Mouse (Mus musculus): ENCODE measurements around the gene Capza2. TPM values are rescaled to one million over a fixed set of nuclear protein-coding genes. Genes with fewer than 3 reads are reported as not detected.
"Not testable (repeated sequence)": the region's sequence is repeated elsewhere in the genome, so short reads cannot be mapped to it uniquely, and the experiment has no call there.

The Capza2 gene
- polyA plus RNA-seq, 1 experiment from 2014 or later, result 192 TPM

DNA sequence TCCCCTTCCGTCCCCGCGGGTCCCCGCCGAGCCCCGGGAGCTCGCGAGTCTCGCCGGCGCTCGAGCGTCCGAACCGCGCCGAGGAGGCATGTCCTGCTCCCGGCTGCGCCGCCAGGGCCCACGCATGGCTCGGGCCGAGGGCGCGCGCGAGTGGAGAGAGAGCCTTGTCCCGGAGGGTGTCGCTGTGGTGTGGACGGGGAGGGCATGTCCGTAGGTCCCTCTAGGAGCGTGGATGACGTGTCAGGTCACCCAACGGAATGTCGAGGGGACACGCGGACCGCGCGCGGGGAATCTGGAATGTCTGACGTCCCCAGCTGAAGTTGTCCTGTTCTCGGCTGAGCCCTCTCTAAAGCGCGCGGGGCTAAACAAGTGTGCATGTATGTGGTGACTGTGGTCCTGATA is 58.5 kb downstream of the Capza2 start:
- Histone ChIP-seq H3K27ac (peak overlapping the region; percentile 98), H3K4me3 (peak overlapping the region; percentile 86), H3K27me3 (ENCODE audit: low read depth, poor library complexity, severe bottlenecking) (no peaks in the 10 kb centered on the region), H3K4me1 (peaks cover 4% of the 10 kb centered on the region; the same call in 1 of the 2 replicates), H3K9me3 (replicated peaks) (no peaks in the 10 kb centered on the region), H3K36me3 (peaks cover 13% of the 10 kb centered on the region)
- under 1% methylated on average over 46 of the region's 46 CpGs for WGBS
- DNase-seq (ENCODE audit: low spot score), result peak; percentile 78

DNA sequence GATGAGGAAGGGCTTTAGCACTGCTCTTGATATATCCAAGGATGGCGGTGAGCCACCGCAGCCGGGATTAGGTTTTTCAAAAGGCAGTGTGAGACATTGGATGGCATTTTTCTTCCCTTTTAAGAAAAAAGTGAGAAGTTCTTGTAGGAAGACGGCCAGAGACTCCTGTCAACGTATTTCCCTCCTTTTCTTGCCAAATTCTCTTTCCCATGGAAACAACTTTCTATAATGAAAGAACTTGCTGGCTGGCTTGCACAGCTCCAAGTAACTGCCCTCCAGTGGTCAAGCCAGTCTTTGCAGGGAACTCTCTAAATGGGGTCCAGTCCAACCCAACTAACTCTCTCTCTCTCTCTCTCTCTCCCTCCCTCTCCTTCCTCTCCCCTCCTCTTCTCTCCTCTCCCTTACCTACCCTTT is 60.3 kb downstream of the Capza2 start:
- H3K27me3 ChIP-seq (ENCODE audit: low read depth, poor library complexity, severe bottlenecking), result no peaks in the 10 kb centered on the region
- H3K9me3 ChIP-seq (replicated peaks), result no peaks in the 10 kb centered on the region
- no peak overlapping the region for H3K4me3 ChIP-seq
- peaks cover 13% of the 10 kb centered on the region for H3K36me3 ChIP-seq
- H3K27ac ChIP-seq, result no peak overlapping the region
- H3K4me1 ChIP-seq, result peaks cover 11% of the 10 kb centered on the region; the same call in 1 of the 2 replicates
- DNase-seq (ENCODE audit: low spot score), result peak; percentile 51
- 61% methylated on average over 5 of the region's 5 CpGs for WGBS

DNA sequence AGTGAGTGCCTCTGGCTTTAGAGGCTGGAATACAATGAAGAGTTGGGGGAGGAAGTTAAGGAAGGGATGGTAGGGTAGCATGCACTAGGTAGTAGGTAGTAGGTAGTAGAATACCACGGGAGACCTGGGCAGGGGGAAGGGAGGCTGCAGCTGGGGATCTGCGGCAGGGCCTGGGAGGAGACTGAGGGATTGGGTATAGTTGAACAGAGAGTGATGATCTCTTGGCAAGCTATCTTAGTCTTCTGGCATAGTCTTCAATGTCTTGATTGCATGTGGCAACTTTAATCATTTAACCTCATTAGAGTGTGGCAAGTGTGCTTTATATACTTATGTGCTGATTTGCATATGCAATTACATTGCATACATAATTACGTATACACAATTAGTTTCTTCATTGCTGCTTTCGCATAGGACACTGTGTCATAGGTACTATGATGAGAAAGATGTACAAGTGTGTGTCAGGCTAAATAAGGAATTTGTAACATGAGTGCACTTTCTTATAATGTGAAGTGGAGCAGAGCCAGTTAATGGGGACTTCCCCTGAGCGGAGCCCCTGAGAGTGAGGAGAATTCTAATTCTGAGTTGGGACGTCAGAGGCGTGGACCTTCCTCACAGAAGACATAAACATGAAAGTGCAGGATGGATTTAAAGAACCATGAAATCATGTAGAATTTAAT is 65.0 kb downstream of the Capza2 start:
- Histone ChIP-seq H3K27me3 (ENCODE audit: low read depth, poor library complexity, severe bottlenecking) (no peaks in the 10 kb centered on the region), H3K9me3 (replicated peaks) (no peaks in the 10 kb centered on the region), H3K36me3 (peaks cover 13% of the 10 kb centered on the region), H3K27ac (no peak overlapping the region), H3K4me3 (no peak overlapping the region), H3K4me1 (peaks cover 7% of the 10 kb centered on the region; the same call in 1 of the 2 replicates)
- 72% methylated on average over 7 of the region's 7 CpGs for WGBS
- DNase-seq (ENCODE audit: low spot score), result no peak

DNA sequence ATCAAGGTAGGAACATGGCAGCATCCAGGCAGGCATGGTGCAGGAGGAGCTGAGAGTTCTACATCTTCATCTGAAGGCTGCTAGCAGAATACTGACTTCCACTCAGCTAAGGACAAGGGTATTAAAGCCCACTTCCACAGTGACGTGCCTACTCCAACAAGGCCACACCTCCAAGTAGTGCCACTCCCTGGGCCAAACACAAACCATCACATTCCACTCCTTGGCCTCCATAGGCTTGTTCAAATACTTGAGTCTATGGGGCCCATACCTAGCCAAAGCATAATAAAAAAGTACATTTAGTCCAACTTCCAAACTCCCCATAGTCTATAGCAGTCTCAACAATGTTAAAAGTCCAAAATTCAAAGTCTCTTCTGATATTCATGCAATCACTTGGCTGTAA is 68.0 kb downstream of the Capza2 start:
- not testable (repeated sequence) for H3K27ac ChIP-seq; H3K9me3 ChIP-seq (replicated peaks); H3K4me1 ChIP-seq; H3K36me3 ChIP-seq; H3K27me3 ChIP-seq (ENCODE audit: low read depth, poor library complexity, severe bottlenecking); H3K4me3 ChIP-seq; DNase-seq (ENCODE audit: low spot score)
- 92% methylated on average over 1 of the region's 1 CpGs for WGBS

DNA sequence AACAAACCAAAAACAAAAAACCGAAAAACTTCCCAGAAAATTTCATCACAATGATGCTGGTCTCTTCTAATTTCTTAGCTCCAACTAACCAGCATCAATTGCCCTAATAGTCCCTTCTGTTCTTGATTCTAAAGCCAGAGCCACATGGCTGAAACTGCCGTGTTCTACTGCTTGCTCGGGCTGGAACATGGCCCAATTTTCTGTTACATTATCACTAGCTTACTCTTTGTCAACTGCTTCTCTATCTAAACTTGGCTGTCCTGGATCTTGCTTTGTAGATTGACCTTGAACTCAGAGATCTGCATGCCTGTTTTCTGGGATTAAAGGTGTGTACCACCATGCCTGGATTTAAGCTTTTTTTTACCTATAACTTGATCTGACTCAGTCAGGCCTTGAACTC is 69.9 kb downstream of the Capza2 start:
- no peak overlapping the region for H3K27ac ChIP-seq
- no peak overlapping the region for H3K4me3 ChIP-seq
- WGBS, result 96% methylated on average over 3 of the region's 3 CpGs
- H3K36me3 ChIP-seq, result no peaks in the 10 kb centered on the region
- peaks cover 2% of the 10 kb centered on the region; the same call in 1 of the 2 replicates for H3K4me1 ChIP-seq
- no peak for DNase-seq (ENCODE audit: low spot score)
- no peaks in the 10 kb centered on the region for H3K9me3 ChIP-seq (replicated peaks)
- H3K27me3 ChIP-seq (ENCODE audit: low read depth, poor library complexity, severe bottlenecking), result no peaks in the 10 kb centered on the region

Other genes with a start within 250 kb of the Capza2 start
- gene Met, start 172.4 kb upstream of the Capza2 start, polyA plus RNA-seq (2016; fragmentation: Nextera tagmentation; extraction: Ambion mirVana), result 8.4 and 11.5 TPM in 2 replicates
- gene St7, start 56.7 kb downstream of the Capza2 start, polyA plus RNA-seq (2016; fragmentation: Nextera tagmentation; extraction: Ambion mirVana), result 17.9 and 19.7 TPM in 2 replicates

Data from limb, embryonic 10.5 days (tissue).